Mouse (Mus musculus) frontal cortex, postnatal 25 days (tissue): ENCODE results near the gene Nkain1.
A peak's percentile ranks its signal among the peaks of the same experiment; 100 is the strongest.

Experiments
- DNase-seq, 2 experiments: peaks; one replicate each; pipeline ENCODE4 v3.0.0; 2022; ENCODE audit warnings: low spot score in 2 of 2

The Nkain1 gene

GRCm38 (mm10) chr4:130550511-130550910 lies 23.5 kb downstream of the Nkain1 start:
- DNase-seq = no peak

- no peak for DNase-seq
These were observed 24.8 kb downstream of the Nkain1 start for GRCm38 (mm10) chr4:130549189-130549588.

- no peak for DNase-seq
These were observed 27.0 kb downstream of the Nkain1 start for GRCm38 (mm10) chr4:130546798-130547562.

- no peak for DNase-seq
These were observed 29.6 kb downstream of the Nkain1 start for GRCm38 (mm10) chr4:130544392-130544791.

GRCm38 (mm10) chr4:130543121-130543520 lies 30.9 kb downstream of the Nkain1 start:
- DNase-seq = no peak

- DNase-seq = no peak
These were observed 33.1 kb downstream of the Nkain1 start for GRCm38 (mm10) chr4:130540831-130541230.

GRCm38 (mm10) chr4:130539706-130540105 lies 34.3 kb downstream of the Nkain1 start:
- DNase-seq = no peak

- DNase-seq = no peak
These were observed 34.9 kb downstream of the Nkain1 start for GRCm38 (mm10) chr4:130539053-130539452.

- DNase-seq = no peak
These were observed 36.6 kb downstream of the Nkain1 start for GRCm38 (mm10) chr4:130537371-130537770.

GRCm38 (mm10) chr4:130535789-130536188 lies 38.2 kb downstream of the Nkain1 start:
- no peak for DNase-seq

GRCm38 (mm10) chr4:130533975-130534374 lies 40.0 kb downstream of the Nkain1 start:
- DNase-seq = peak; percentile 90 to 97

- DNase-seq = no peak
These were observed 41.6 kb downstream of the Nkain1 start for GRCm38 (mm10) chr4:130532347-130532746.

GRCm38 (mm10) chr4:130531645-130532280 lies 42.2 kb downstream of the Nkain1 start:
- DNase-seq = peak; percentile 68 to 71

GRCm38 (mm10) chr4:130527804-130528203 lies 46.2 kb downstream of the Nkain1 start:
- DNase-seq = no peak

- no peak for DNase-seq
These were observed 48.9 kb downstream of the Nkain1 start for GRCm38 (mm10) chr4:130525041-130525440.

- no peak for DNase-seq
These were observed 52.5 kb downstream of the Nkain1 start for GRCm38 (mm10) chr4:130521466-130521865.

GRCm38 (mm10) chr4:130520482-130520851 lies 53.5 kb downstream of the Nkain1 start:
- no peak for DNase-seq

GRCm38 (mm10) chr4:130519567-130520481 lies 54.1 kb downstream of the Nkain1 start:
- peak; percentile 68 to 79 for DNase-seq

GRCm38 (mm10) chr4:130516490-130516889 lies 57.5 kb downstream of the Nkain1 start:
- DNase-seq = no peak
